Mouse (Mus musculus) left cerebral cortex, postnatal 36 days (tissue): ENCODE results near the gene Cmtr2. TPM values are rescaled to one million over a fixed set of nuclear protein-coding genes. Genes with fewer than 3 reads are reported as not detected.
A peak's percentile ranks its signal among the peaks of the same experiment; 100 is the strongest.

Experiments used
- DNase-seq, 2 experiments: peaks; one replicate each; pipeline ENCODE4 v3.0.0; 2021 to 2022; ENCODE audit warnings: low spot score in 2 of 2, mixed read lengths in 1 of 2
- intact Hi-C: fragments of 180-260 bp; cut with DNase I; formaldehyde crosslinking; loops from one replicate; pipeline ENCODE4 v1.15.1; 2025
- total RNA-seq, 2 experiments: library from RNA; stranded (reverse); gene quantifications; 2 replicates each; pipeline ENCODE4 v1.2.3; 2021

Cmtr2 gene
- total RNA-seq, 2 experiments from 2014 or later, result 4.5 to 6.2 TPM

GRCm38 (mm10) chr8:110247238-110247637, 31.8 kb downstream of the Cmtr2 start:
- intact Hi-C loops, result no loop called here
- no peak for DNase-seq

GRCm38 (mm10) chr8:110253986-110254385, 38.5 kb downstream of the Cmtr2 start:
- DNase-seq, result no peak
- intact Hi-C loops, result no loop called here

GRCm38 (mm10) chr8:110265796-110266305, 50.4 kb downstream of the Cmtr2 start:
- no peak for DNase-seq
- intact Hi-C loops, result no loop called here

- intact Hi-C loops, result no loop called here
- DNase-seq, result peak; percentile 80 to 81
These were observed 51.3 kb downstream of the Cmtr2 start, which contains the start of gene Hydin for GRCm38 (mm10) chr8:110266741-110267140. TSS of gene Hydin (plus strand) at chr8:110266977.

GRCm38 (mm10) chr8:110267268-110267667, 51.8 kb downstream of the Cmtr2 start:
- intact Hi-C loops, result no loop called here
- no peak for DNase-seq

GRCm38 (mm10) chr8:110270659-110271058, 55.2 kb downstream of the Cmtr2 start:
- intact Hi-C loops, result no loop called here
- DNase-seq, result no peak

GRCm38 (mm10) chr8:110273394-110273793, 57.9 kb downstream of the Cmtr2 start:
- intact Hi-C loops, result no loop called here

More at GRCm38 (mm10) chr8:110273394-110273793, 57.9 kb downstream of the Cmtr2 start:
- no peak for DNase-seq

Other genes with a start within 250 kb of the Cmtr2 start
- gene Tat, start 225.2 kb upstream of the Cmtr2 start, total RNA-seq, result not detected
- gene Chst4, start 175.9 kb upstream of the Cmtr2 start, total RNA-seq, result under 1 TPM; 0.17 to 0.32 TPM
- 10 to 100 TPM; 36.5 to 40.1 TPM for gene Zfp612, start 135.9 kb upstream of the Cmtr2 start, total RNA-seq
- not detected for gene Gm21964, start 114.5 kb upstream of the Cmtr2 start, total RNA-seq
- not detected for gene Gm17720, start 112.9 kb upstream of the Cmtr2 start, total RNA-seq
- gene Calb2, start 47.5 kb upstream of the Cmtr2 start, total RNA-seq, result 10 to 100 TPM; 13.3 to 27.0 TPM
- under 1 TPM; 0.42 to 0.48 TPM for gene Hydin, start 51.3 kb downstream of the Cmtr2 start, total RNA-seq